Mouse (Mus musculus) monocyte, adult 5-6 weeks (primary cell): ENCODE results near the gene Btg1-ps2. TPM values are rescaled to one million over a fixed set of nuclear protein-coding genes. Genes with fewer than 3 reads are reported as not detected.
"Not testable (repeated sequence)": the region's sequence is repeated elsewhere in the genome, so short reads cannot be mapped to it uniquely, and the experiment has no call there.

ENCODE experiments used
- ATAC-seq: fragments of 153-309, 156-312 bp; replicated peaks from 2 replicates; pipeline ENCODE4 v1.8.0; 2017; ENCODE audit warnings: mild to moderate bottlenecking; ENCODE audit not compliant: low TSS enrichment, insufficient number of reproducible peaks, severe bottlenecking, poor library complexity, low FRiP score
- total RNA-seq: library from RNA; stranded (forward); fragments of 200-1000, 200-491, 200-594 nt; gene quantifications from 3 replicates; pipeline ENCODE4 v1.2.3, GENCODE M21; 2017

The Btg1-ps2 gene
- total RNA-seq, result not detected in 3 replicates

- not testable (repeated sequence) for ATAC-seq
Measured at GRCm38 (mm10) chrX:38043014-38043413, at the start of gene Btg1-ps2. Gene Btg1-ps2 (minus strand): TSS chrX:38043114.

- no peak for ATAC-seq
Measured at GRCm38 (mm10) chrX:38085041-38085440, 42.1 kb upstream of the Btg1-ps2 start, which contains the start of gene Rhox11. Gene Rhox11 (minus strand): TSS chrX:38085141.

GRCm38 (mm10) chrX:38084226-38084625, 41.3 kb upstream of the Btg1-ps2 start:
- ATAC-seq, result no peak

- ATAC-seq, result no peak
Measured at GRCm38 (mm10) chrX:38066175-38066574, 23.3 kb upstream of the Btg1-ps2 start, which contains the start of gene Rhox10. Gene Rhox10 (plus strand): TSS chrX:38066475.

- no peak for ATAC-seq
Measured at GRCm38 (mm10) chrX:38061544-38061943, 18.6 kb upstream of the Btg1-ps2 start.

- ATAC-seq, result no peak
Measured at GRCm38 (mm10) chrX:38039666-38040065, 3.2 kb downstream of the Btg1-ps2 start.

GRCm38 (mm10) chrX:38033841-38034240, 9.1 kb downstream of the Btg1-ps2 start:
- no peak for ATAC-seq

- ATAC-seq, result not testable (repeated sequence)
Measured at GRCm38 (mm10) chrX:38018597-38018996, 24.3 kb downstream of the Btg1-ps2 start, which contains the start of gene Btg1-ps1. Gene Btg1-ps1 (minus strand): TSS chrX:38018815.

GRCm38 (mm10) chrX:38008756-38009155, 34.2 kb downstream of the Btg1-ps2 start:
- no peak for ATAC-seq

Other genes with a start within 250 kb of the Btg1-ps2 start
- not detected in 3 replicates for gene Rhox5, start 238.3 kb downstream of the Btg1-ps2 start, total RNA-seq
- gene Rhox6, start 216.2 kb downstream of the Btg1-ps2 start, total RNA-seq, result not detected in 3 replicates
- gene Rhox7a, start 211.4 kb downstream of the Btg1-ps2 start, total RNA-seq, result not detected in 3 replicates
- gene Rhox8, start 164.2 kb downstream of the Btg1-ps2 start, total RNA-seq, result not detected in 3 replicates
- gene Rhox7b, start 145.9 kb downstream of the Btg1-ps2 start, total RNA-seq, result not detected in 3 replicates
- not detected in 3 replicates for gene Rhox9, start 141.3 kb downstream of the Btg1-ps2 start, total RNA-seq
- gene Btg1-ps1, start 24.3 kb downstream of the Btg1-ps2 start, total RNA-seq, result not detected in 3 replicates
- gene Rhox10, start 23.4 kb upstream of the Btg1-ps2 start, total RNA-seq, result not detected in 3 replicates
- not detected in 3 replicates for gene Rhox11, start 42.0 kb upstream of the Btg1-ps2 start, total RNA-seq
- not detected in 3 replicates for gene Rhox12, start 67.8 kb upstream of the Btg1-ps2 start, total RNA-seq
- gene Rhox13, start 78.1 kb upstream of the Btg1-ps2 start, total RNA-seq, result not detected in 3 replicates
- 23.9 to 32.8 TPM (median 25.2 TPM) in 3 replicates for gene Zbtb33, start 146.7 kb upstream of the Btg1-ps2 start, total RNA-seq
- not detected in 3 replicates for gene Tmem255a, start 209.3 kb upstream of the Btg1-ps2 start, total RNA-seq